Mouse (Mus musculus) retina, adult 2 months (tissue): ENCODE measurements at regions not wholly inside any gene's neighbourhood (a gene's known extent, or its start where the extent isn't known, plus 50 kb on each side); places are given as distances from the start of the nearest gene placed in this dataset.
"Not testable (repeated sequence)": the region's sequence is repeated elsewhere in the genome, so short reads cannot be mapped to it uniquely, and the experiment has no call there.

Experiments
- DNase-seq: peaks from one replicate; pipeline ENCODE4 v3.0.0-alpha.2; 2012; ENCODE audit warnings: low read depth, low spot score

- no peak for DNase-seq
Measured at GRCm38 (mm10) chr16:55582029-55582428, 256.7 kb downstream of the Nfkbiz start.

GRCm38 (mm10) chr16:55580827-55581226, 257.9 kb downstream of the Nfkbiz start:
- no peak for DNase-seq

- no peak for DNase-seq
Measured at GRCm38 (mm10) chr16:55578686-55579085, 260.0 kb downstream of the Nfkbiz start.

GRCm38 (mm10) chr16:55575609-55576283, 263.0 kb downstream of the Nfkbiz start:
- DNase-seq: not testable (repeated sequence)

GRCm38 (mm10) chr16:55571106-55571505, 267.6 kb downstream of the Nfkbiz start:
- no peak for DNase-seq

GRCm38 (mm10) chr16:55570097-55570496, 268.6 kb downstream of the Nfkbiz start:
- DNase-seq: no peak

GRCm38 (mm10) chr16:55555821-55556535, 258.2 kb upstream of the Zpld1 start:
- DNase-seq: no peak

- DNase-seq: no peak
Measured at GRCm38 (mm10) chr16:55555224-55555623, 257.4 kb upstream of the Zpld1 start.

GRCm38 (mm10) chr16:55553896-55554295, 256.1 kb upstream of the Zpld1 start:
- DNase-seq: no peak

GRCm38 (mm10) chr16:55551348-55551747, 253.6 kb upstream of the Zpld1 start:
- no peak for DNase-seq

GRCm38 (mm10) chr16:55550649-55551312, 253.0 kb upstream of the Zpld1 start:
- DNase-seq: no peak

- DNase-seq: no peak
Measured at GRCm38 (mm10) chr16:55547095-55547494, 249.3 kb upstream of the Zpld1 start.

GRCm38 (mm10) chr16:55540336-55541015, 242.7 kb upstream of the Zpld1 start:
- DNase-seq: no peak

- DNase-seq: no peak
Measured at GRCm38 (mm10) chr16:55539179-55539578, 241.4 kb upstream of the Zpld1 start.

GRCm38 (mm10) chr16:55537548-55537947, 239.8 kb upstream of the Zpld1 start:
- DNase-seq: no peak

GRCm38 (mm10) chr16:55532686-55533085, 234.9 kb upstream of the Zpld1 start:
- no peak for DNase-seq

- DNase-seq: no peak
Measured at GRCm38 (mm10) chr16:55530844-55531243, 233.1 kb upstream of the Zpld1 start.

- no peak for DNase-seq
Measured at GRCm38 (mm10) chr16:55527680-55528079, 229.9 kb upstream of the Zpld1 start.

- DNase-seq: no peak
Measured at GRCm38 (mm10) chr16:55526230-55526842, 228.6 kb upstream of the Zpld1 start.

GRCm38 (mm10) chr16:55523264-55523663, 225.5 kb upstream of the Zpld1 start:
- no peak for DNase-seq

- DNase-seq: no peak
Measured at GRCm38 (mm10) chr16:55522283-55522682, 224.5 kb upstream of the Zpld1 start.
